Mouse (Mus musculus): ENCODE data around the gene Cwc27.

Cwc27 gene

GRCm38 (mm10) chr13:104615111-104615510 is 201.8 kb downstream of the Cwc27 start:
- DNase-seq (ENCODE audit: low spot score in 2 of 2), result no peak

DNA sequence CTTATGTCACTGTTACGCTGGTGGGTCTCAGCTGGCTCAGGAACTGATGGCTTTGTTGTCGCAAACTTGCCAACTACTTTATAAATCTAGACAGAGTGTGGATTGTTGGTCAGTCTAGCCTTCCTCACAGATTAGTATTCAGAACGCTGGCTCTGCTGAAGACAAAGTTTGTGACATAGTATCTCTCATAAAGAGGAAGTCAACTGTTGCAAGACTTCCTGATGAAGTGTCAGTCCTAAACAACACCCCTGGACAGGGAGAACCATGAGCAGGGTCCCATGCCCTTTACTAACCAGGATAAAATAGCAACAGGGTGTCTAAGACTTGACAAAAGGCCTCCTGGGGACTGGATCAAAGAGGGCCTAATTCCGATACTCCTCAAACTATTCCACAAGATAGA is 205.6 kb downstream of the Cwc27 start:
- no peak for DNase-seq (ENCODE audit: low spot score in 2 of 2)

GRCm38 (mm10) chr13:104610210-104611111 is 206.5 kb downstream of the Cwc27 start:
- no peak for DNase-seq (ENCODE audit: low spot score in 2 of 2)

DNA sequence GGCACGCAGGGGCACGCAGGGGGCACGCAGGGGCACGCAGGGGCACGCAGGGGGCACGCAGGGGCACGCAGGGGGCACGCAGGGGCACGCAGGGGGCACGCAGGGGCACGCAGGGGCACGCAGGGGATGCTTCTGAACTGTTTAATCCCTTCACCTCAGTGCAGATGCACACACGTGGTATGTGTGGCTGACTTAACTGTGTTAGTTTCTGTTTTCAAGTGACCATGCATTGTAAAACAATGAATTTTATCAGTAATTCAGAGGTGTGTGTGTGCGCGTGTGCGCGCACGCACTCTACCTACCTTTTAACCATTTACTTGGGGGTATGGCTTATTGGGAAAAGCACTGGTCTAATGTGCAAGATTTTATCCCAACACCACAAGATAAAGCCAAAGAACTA is 208.4 kb downstream of the Cwc27 start:
- DNase-seq (ENCODE audit: low spot score in 2 of 2), result no peak

GRCm38 (mm10) chr13:104606786-104607580 is 210.0 kb downstream of the Cwc27 start:
- DNase-seq (ENCODE audit: low spot score in 2 of 2), result no peak

DNA sequence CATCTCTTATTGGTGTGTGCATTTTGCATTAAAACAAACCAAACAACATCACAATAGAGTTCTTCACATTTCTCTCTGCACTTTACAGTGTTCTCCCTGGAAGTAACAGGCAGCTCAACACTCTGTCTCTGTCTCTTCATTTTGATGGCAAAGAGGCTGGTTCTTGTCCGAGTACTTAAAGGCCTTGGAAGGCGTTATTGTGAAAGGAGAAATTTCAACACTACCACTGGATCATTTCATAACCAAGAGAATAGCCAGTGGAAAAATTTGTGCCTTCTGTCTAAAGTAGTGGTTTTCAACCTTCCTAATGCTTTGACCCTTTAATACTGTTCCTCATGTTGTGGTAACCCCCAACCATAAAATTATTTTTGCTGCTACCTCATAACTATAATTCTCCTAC is 211.8 kb downstream of the Cwc27 start:
- DNase-seq (ENCODE audit: low spot score in 2 of 2), result no peak

- DNase-seq (ENCODE audit: low spot score in 2 of 2), result no peak
Measured at GRCm38 (mm10) chr13:104602197-104602596, 214.7 kb downstream of the Cwc27 start.

GRCm38 (mm10) chr13:104601783-104602182 is 215.2 kb downstream of the Cwc27 start:
- DNase-seq (ENCODE audit: low spot score in 2 of 2), result no peak

- no peak for DNase-seq (ENCODE audit: low spot score in 2 of 2)
Measured at GRCm38 (mm10) chr13:104596199-104596598, 220.7 kb downstream of the Cwc27 start.

DNA sequence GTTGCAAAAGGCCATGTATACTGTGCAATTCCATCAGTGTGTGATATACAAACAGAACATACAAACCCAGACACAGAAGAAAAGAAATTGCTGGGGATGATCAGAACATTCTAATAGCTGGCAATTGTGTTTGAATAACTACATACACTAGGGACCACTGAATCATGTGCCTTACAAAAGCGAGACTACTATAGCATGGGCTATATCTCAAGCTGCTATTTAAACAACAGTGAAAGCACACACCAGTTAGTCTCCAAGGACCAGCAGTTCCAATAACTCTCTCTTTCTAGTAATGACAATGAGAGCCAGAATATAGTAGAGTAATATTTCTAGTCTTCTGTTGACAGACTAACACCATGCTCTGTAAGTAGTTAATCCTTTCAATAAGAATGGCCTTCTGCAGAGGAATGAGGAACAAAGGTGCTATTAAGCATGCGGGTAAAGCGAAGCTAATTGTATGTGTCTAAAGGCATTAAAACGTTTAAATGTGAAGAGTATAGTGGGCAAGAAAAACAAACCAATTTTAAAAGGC is 222.1 kb downstream of the Cwc27 start:
- no peak for DNase-seq (ENCODE audit: low spot score in 2 of 2)

GRCm38 (mm10) chr13:104590931-104591330 is 226.0 kb downstream of the Cwc27 start:
- no peak for DNase-seq (ENCODE audit: low spot score in 2 of 2)

DNA sequence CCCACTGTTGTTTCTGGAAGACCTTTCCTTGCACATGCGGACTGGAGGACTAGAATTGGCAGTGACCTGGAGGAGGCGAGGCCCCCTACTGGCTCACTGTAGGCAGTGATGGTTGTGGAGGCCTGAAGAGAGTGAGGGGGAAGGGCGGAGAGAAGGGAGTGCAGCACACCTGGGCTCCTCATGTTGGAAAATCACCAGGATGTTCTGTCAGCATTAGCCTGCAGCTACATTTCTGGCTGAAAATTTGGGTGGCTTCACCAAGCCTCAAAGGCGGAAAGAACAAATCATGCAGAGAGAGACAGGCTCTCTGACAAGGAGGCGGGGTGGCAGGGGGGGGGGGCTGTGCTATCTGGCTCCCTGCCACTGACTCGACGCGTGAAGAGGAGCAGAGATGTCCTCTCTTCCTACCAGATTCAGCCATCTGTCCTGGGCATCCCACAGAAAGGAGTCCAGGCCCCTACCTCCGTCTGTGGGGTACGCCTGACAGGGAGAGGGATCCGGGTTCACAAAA is 226.8 kb downstream of the Cwc27 start:
- DNase-seq (ENCODE audit: low spot score in 2 of 2), result no peak

- no peak for DNase-seq (ENCODE audit: low spot score in 2 of 2)
Measured at GRCm38 (mm10) chr13:104588383-104588782, 228.6 kb downstream of the Cwc27 start.
